Mouse (Mus musculus): ENCODE measurements at regions not wholly inside any gene's neighbourhood (a gene's known extent, or its start where the extent isn't known, plus 50 kb on each side); places are given as distances from the start of the nearest gene placed in this dataset.

DNA sequence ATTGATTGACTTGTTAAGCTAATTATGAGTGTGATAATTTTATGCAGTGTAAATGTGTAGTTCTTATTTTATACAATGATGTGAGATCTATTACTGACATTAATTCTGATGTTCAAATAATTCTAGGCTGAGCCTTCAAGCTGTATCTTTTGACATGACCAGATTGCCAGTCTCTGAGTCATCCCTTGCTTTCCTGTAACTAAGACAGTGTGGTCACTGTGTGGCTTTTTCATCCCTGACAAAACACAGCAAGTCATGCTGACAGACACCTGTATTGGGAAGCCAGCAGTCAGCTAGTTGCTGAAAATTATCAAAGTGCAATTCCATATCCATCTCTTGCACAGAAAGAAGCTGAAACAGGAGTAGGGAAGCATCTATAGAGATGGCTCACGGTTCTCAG lies 54.4 kb upstream of the Eepd1 start:
- no peaks in the 10 kb centered on the region for H3K9me3 ChIP-seq
- no peak overlapping the region for H3K9ac ChIP-seq
- no peak overlapping the region for H3K27ac ChIP-seq (replicated peaks)
- H3K4me1 ChIP-seq (replicated peaks): no peaks in the 10 kb centered on the region
- WGBS: 91% methylated on average over 1 of the region's 1 CpGs
- no peak overlapping the region for H3K4me3 ChIP-seq
- no peak for ATAC-seq (ENCODE audit: low read depth)
- no peaks in the 10 kb centered on the region for H3K27me3 ChIP-seq
- no peak overlapping the region for H3K4me2 ChIP-seq
- no peaks in the 10 kb centered on the region for H3K36me3 ChIP-seq

GRCm38 (mm10) chr9:25429450-25430213 lies 51.7 kb upstream of the Eepd1 start:
- no peaks in the 10 kb centered on the region for H3K4me1 ChIP-seq (replicated peaks)
- H3K4me3 ChIP-seq: no peak overlapping the region
- no peak overlapping the region for H3K4me2 ChIP-seq
- H3K27me3 ChIP-seq: no peaks in the 10 kb centered on the region
- no peak overlapping the region for H3K27ac ChIP-seq (replicated peaks)
- 90% methylated on average over 6 of the region's 6 CpGs for WGBS
- no peaks in the 10 kb centered on the region for H3K36me3 ChIP-seq
- H3K9me3 ChIP-seq: no peaks in the 10 kb centered on the region
- no peak for ATAC-seq (ENCODE audit: low read depth)
- no peak overlapping the region for H3K9ac ChIP-seq
